Mouse (Mus musculus): ENCODE measurements at regions not wholly inside any gene's neighbourhood (a gene's known extent, or its start where the extent isn't known, plus 50 kb on each side); places are given as distances from the start of the nearest gene placed in this dataset.

- intact Hi-C loops (cut with DNase I) = no loop called here
- Histone ChIP-seq H3K4me3 (no peak overlapping the region), H3K27ac (no peak overlapping the region)
- no peak for TF ChIP-seq CTCF (IDR thresholded peaks at IDR 0.05)
- no peak for DNase-seq (ENCODE audit: extremely low spot score in 1 of 2, low spot score in 2 of 2)
These were observed 111.7 kb downstream of the Chst1 start for GRCm38 (mm10) chr2:92711122-92711777.

- intact Hi-C loops (cut with DNase I) = no loop called here
- no peak for TF ChIP-seq CTCF (IDR thresholded peaks at IDR 0.05)
- Histone ChIP-seq H3K27ac (no peak overlapping the region; the same call in 1 of the 2 replicates), H3K4me3 (no peak overlapping the region)
- DNase-seq (ENCODE audit: extremely low spot score in 1 of 2, low spot score in 2 of 2) = peak; percentile 56 to 59
These were observed 113.0 kb downstream of the Chst1 start for GRCm38 (mm10) chr2:92712266-92713144.

GRCm38 (mm10) chr2:92717706-92718105 lies 118.2 kb downstream of the Chst1 start:
- Histone ChIP-seq H3K4me3 (no peak overlapping the region), H3K27ac (no peak overlapping the region)
- no peak for DNase-seq (ENCODE audit: extremely low spot score in 1 of 2, low spot score in 2 of 2)
- TF ChIP-seq CTCF (IDR thresholded peaks at IDR 0.05) = no peak
- intact Hi-C loops (cut with DNase I) = no loop called here

- intact Hi-C loops (cut with DNase I) = no loop called here
- no peak for DNase-seq (ENCODE audit: extremely low spot score in 1 of 2, low spot score in 2 of 2)
- H3K27ac ChIP-seq = no peak overlapping the region
- H3K4me3 ChIP-seq = no peak overlapping the region
- no peak for TF ChIP-seq CTCF (IDR thresholded peaks at IDR 0.05)
These were observed 122.4 kb downstream of the Chst1 start for GRCm38 (mm10) chr2:92721951-92722350.

GRCm38 (mm10) chr2:92723618-92724263 lies 124.2 kb downstream of the Chst1 start:
- DNase-seq (ENCODE audit: extremely low spot score in 1 of 2, low spot score in 2 of 2) = no peak
- Histone ChIP-seq H3K4me3 (no peak overlapping the region), H3K27ac (no peak overlapping the region)
- no peak for TF ChIP-seq CTCF (IDR thresholded peaks at IDR 0.05)
- intact Hi-C loops (cut with DNase I) = no loop called here

DNA sequence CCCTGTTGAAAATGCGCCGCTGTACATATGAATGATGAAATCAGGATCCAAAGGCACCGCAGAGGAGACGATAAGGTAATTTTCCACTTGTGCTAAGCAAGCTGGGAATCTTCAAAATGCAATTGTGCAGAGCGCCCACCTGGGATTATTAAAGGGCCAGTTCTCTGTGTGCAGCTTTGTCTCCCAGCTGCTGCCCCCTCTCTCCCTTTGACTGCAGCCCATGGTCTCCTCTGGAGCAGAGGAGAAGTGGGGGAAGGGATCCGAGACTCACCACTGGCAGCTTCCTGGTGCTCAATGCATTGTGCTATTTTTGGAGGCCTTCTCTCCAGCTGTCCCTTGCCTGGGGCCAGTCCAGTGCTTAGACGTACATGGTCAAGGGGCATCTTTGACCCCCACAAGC lies 127.1 kb downstream of the Chst1 start:
- Histone ChIP-seq H3K4me3 (no peak overlapping the region), H3K27ac (no peak overlapping the region; the same call in 1 of the 2 replicates)
- DNase-seq (ENCODE audit: extremely low spot score in 1 of 2, low spot score in 2 of 2) = no peak
- no peak for TF ChIP-seq CTCF (IDR thresholded peaks at IDR 0.05)
- intact Hi-C loops (cut with DNase I) = no loop called here

DNA sequence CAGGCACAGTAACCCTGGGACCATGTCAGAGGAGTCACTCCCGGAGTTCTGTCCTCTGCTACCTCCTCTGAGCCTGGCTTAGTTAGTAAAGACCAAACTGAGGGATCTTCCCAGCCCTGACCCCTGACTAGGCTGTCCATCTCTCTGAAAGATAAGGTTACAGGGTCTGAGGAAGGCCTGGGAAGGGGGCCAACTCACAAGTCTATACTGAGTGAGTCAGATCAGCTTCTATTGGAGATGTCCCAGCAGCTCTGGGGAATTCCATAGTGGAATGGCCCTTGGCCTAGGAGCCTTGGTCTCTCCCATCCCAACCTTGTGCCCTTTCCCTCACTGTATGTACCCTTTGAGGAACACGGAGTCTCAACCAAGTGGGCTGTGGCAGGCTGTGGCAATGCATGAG lies 127.7 kb downstream of the Chst1 start:
- no peak for TF ChIP-seq CTCF (IDR thresholded peaks at IDR 0.05)
- DNase-seq (ENCODE audit: extremely low spot score in 1 of 2, low spot score in 2 of 2) = no peak
- H3K4me3 ChIP-seq = no peak overlapping the region
- intact Hi-C loops (cut with DNase I) = no loop called here
- peak overlapping the region; percentile 7; the same call in 1 of the 2 replicates for H3K27ac ChIP-seq

DNA sequence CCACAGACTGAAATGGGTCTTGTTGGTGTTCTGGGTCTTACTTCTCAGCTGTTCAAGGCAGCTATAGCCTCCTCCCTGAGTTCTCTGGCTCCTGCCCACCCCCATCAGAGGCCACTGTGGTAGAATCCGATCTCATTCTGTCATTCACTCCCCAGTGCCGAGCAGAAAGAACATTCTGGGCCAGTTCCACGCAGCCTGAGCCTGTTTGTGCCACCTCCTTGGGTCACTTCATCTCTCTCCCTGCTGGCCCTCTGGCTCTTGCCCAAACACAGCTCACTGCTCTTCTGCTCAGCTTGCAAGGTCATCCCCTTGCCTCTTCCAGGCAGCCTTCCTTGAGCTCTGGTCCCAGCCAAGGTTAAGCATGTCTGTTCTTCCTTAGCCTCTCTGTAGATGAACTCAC lies 128.9 kb downstream of the Chst1 start:
- DNase-seq (ENCODE audit: extremely low spot score in 1 of 2, low spot score in 2 of 2) = no peak
- no peak for TF ChIP-seq CTCF (IDR thresholded peaks at IDR 0.05)
- Histone ChIP-seq H3K4me3 (no peak overlapping the region), H3K27ac (no peak overlapping the region)
- intact Hi-C loops (cut with DNase I) = no loop called here

DNA sequence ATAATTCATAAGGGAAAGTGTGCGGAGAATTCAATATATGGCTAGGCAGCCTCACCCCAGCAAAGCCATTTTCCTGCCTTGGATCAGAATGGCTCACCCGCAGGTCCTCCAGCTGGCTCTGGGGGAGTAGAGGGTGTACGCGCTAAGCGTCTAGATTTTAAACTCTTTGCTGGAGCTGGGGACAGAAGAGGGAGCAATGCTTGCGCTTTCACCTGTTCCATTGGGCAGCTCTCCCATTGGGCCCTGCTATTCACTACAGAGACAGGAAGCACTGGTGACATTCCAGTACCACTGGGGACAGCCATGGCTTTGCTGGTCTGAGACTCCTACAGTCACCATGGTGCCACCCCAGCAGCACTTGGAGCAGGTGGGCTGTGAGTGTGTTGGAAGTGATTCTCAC lies 130.9 kb downstream of the Chst1 start:
- H3K4me3 ChIP-seq = no peak overlapping the region
- no peak overlapping the region for H3K27ac ChIP-seq
- intact Hi-C loops (cut with DNase I) = no loop called here
- no peak for DNase-seq (ENCODE audit: extremely low spot score in 1 of 2, low spot score in 2 of 2)
- no peak for TF ChIP-seq CTCF (IDR thresholded peaks at IDR 0.05)

DNA sequence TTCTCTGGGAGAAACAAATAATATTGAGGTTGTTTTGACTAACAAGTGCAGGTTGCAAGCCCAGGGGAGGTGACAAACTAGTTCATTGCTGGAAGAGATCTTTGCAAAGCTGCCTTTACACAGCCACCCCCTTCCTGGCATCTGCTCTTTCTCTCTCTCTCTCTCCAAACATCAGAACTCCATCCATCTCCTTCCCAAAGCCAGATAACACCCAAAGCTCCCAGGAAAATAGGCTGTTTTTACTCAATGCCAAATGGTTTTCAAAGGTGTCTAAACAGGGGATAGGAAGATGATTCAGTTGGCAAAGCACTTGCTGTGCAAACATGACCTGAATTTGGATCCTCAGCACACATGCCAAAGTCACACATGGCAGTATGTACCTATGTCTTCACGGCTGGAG lies 133.9 kb downstream of the Chst1 start:
- intact Hi-C loops (cut with DNase I) = no loop called here
- no peak for TF ChIP-seq CTCF (IDR thresholded peaks at IDR 0.05)
- H3K4me3 ChIP-seq = no peak overlapping the region

GRCm38 (mm10) chr2:92735784-92736183 lies 136.3 kb downstream of the Chst1 start:
- intact Hi-C loops (cut with DNase I) = no loop called here
- TF ChIP-seq CTCF (IDR thresholded peaks at IDR 0.05) = no peak
- H3K4me3 ChIP-seq = no peak overlapping the region
- H3K27ac ChIP-seq = no peak overlapping the region
- no peak for DNase-seq (ENCODE audit: extremely low spot score in 1 of 2, low spot score in 2 of 2)

More for the DNA sequence above, 133.9 kb downstream of the Chst1 start:
- H3K27ac ChIP-seq = peak overlapping the region; percentile 16; the same call in 1 of the 2 replicates
- no peak for DNase-seq (ENCODE audit: extremely low spot score in 1 of 2, low spot score in 2 of 2)

- Histone ChIP-seq H3K27ac (no peak overlapping the region), H3K4me3 (no peak overlapping the region)
- no peak for TF ChIP-seq CTCF (IDR thresholded peaks at IDR 0.05)
- DNase-seq (ENCODE audit: extremely low spot score in 1 of 2, low spot score in 2 of 2) = no peak
- intact Hi-C loops (cut with DNase I) = no loop called here
These were observed 137.8 kb downstream of the Chst1 start for GRCm38 (mm10) chr2:92737301-92737700.

Measured in left cerebral cortex, adult 2 months (tissue).